Mouse (Mus musculus): ENCODE results near the gene Mest.

Mest gene

DNA sequence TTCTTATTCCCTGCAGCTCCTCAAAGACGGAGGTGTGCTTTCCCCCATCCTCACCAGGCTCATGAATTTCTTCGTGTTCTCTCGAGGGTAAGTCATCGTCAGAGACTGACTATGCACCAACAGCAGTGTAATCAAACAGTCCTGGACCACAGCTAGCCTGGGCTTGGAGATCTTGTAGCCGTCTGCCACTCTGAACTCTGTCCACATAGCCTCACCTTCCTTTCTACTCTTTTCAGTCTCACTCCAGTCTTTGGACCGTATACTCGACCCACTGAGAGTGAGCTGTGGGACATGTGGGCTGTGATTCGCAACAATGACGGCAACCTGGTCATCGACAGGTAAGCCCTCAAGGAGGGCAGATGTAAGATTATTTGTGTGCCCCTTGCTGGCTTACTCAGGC is 21.5 kb downstream of the Mest start:
- DNase-seq: no peak

DNA sequence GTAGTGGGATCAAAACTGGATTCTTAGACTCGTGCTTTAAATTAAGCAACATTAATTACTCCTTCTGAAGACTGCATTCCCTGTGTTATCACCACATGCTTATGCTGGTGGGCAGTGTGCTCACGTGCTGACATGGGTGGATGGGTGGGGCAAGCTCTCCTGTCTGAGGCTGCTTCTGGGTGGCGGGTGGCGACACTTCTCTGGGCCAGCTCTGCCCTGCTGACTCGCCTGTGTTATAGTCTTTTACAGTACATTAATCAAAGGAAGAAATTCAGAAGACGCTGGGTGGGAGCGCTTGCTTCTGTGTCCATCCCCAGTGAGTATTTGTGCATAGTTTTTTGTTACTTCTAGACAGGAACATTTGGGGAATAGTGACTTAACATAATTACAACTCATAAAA is 22.2 kb downstream of the Mest start:
- no peak for DNase-seq

DNA sequence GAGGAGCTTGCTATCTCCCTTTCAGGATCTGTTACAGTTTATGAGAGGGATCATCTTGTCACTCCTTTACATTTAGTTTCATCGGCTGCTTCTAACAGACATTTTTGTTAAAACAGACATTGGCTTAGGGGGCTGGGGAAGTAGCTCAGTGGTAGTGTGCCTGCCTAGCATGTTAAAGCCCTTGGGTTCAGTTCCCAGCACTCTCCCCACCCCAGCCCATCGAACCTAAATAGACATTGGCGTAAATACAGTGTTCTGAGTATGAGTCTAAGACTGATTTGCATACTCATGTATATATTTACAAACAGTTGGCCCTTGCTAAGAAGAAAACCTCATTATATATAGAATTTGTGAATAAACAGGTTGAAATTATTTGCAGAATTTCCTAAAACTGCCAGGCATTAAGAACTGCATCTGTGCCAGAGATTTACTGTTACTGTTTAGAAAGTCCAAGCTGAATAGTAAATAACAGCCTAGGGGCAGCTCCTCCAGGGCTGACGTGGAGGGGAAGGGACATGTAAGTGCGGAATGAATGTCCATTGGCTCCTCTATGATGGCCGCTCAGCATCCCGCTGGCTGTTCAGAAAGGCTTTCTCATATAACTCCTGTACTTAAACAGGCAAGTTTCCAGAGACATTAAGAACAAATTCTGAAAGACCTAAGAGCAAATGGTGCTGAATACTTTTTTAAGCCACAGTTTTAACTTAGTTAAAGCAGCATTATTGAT is 24.4 kb downstream of the Mest start:
- no peak for DNase-seq

GRCm38 (mm10) chr6:30748358-30748910 is 25.1 kb downstream of the Mest start:
- DNase-seq: no peak

DNA sequence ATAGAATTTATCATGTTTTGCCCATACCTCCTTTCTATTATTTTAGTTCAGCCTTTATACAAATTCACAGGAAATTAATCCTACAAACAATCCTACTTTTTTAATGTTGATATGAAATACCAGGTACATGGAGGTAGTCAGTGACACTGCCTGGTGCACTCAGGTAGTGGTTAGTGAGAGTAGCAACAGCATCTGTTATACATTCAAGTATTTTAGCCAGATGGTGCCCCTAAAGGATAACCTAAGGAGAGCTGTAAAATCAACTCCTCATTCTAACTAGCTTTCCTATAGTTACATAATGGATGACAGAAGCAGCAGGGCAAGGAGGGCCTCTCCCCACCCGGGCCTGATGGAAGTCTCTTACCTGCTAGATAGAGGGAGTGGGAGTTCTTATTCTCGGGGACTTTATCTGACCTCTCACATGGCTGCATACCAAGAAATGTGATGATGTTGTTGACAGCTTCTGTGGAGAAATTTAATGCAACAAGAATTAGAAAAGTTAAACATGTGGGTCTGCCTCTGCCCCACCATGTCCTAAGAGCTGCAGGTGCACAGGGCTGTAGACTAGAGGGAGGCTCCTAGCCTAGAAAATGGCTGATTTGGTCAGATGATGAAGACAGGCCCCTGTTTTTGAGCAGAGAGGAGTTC is 25.8 kb downstream of the Mest start:
- DNase-seq: no peak

- DNase-seq: no peak
Observed at GRCm38 (mm10) chr6:30749892-30750291, 26.5 kb downstream of the Mest start.

GRCm38 (mm10) chr6:30750482-30750881 is 27.1 kb downstream of the Mest start:
- no peak for DNase-seq

- no peak for DNase-seq
Observed at GRCm38 (mm10) chr6:30751209-30751608, 27.9 kb downstream of the Mest start.

Data from kidney, postnatal 10 days (tissue).